Mouse (Mus musculus) heart, embryonic 14.5 days (tissue): ENCODE data around the gene Ndufs7. TPM values are rescaled to one million over a fixed set of nuclear protein-coding genes. Genes with fewer than 3 reads are reported as not detected.
A peak's percentile ranks its signal among the peaks of the same experiment; 100 is the strongest.

Source experiments
- ATAC-seq: fragments of 200-750 bp; cut with Nextera tagmentation; 2 replicates; pipeline ENCODE4 v1.8.0; 2017; ENCODE audit warnings: low read depth, moderate TSS enrichment; ENCODE audit not compliant: insufficient number of reproducible peaks, insufficient read depth, low FRiP score
- H3K27ac ChIP-seq, 2 experiments: fragments of 200-500 bp in 1 of 2; fragments of 300-500 bp in 1 of 2; sonication (generic) in 1 of 2; replicated peaks in 1 of 2; 2 replicates each; pipeline ENCODE4 v1.5.1; 2012 to 2014; ENCODE audit warnings: low read depth in 2 of 2, low read length in 2 of 2, control low read depth in 1 of 2, mild to moderate bottlenecking in 1 of 2, mixed read lengths in 1 of 2; ENCODE audit not compliant: control insufficient read depth in 1 of 2, insufficient read depth in 1 of 2
- H3K27me3 ChIP-seq: fragments of 300-500 bp; sonication (generic); 2 replicates; pipeline ENCODE4 v1.6.1; 2014; ENCODE audit warnings: mild to moderate bottlenecking, low read length, control low read depth; ENCODE audit not compliant: control insufficient read depth, insufficient read depth
- H3K36me3 ChIP-seq: fragments of 300-500 bp; sonication (generic); 2 replicates; pipeline ENCODE4 v1.6.1; 2014; ENCODE audit warnings: mild to moderate bottlenecking, control low read depth, low read length, mixed read lengths; ENCODE audit not compliant: control insufficient read depth, insufficient read depth
- H3K4me1 ChIP-seq, 2 experiments: fragments of 200-500 bp in 1 of 2; fragments of 300-500 bp in 1 of 2; sonication (generic) in 1 of 2; 2 replicates each; pipeline ENCODE4 v1.6.1; 2012 to 2014; ENCODE audit warnings: low read length in 2 of 2, control low read depth in 1 of 2, mixed read lengths in 1 of 2; ENCODE audit not compliant: control insufficient read depth in 2 of 2, insufficient read depth in 2 of 2
- H3K4me2 ChIP-seq: fragments of 300-500 bp; sonication (generic); 2 replicates; pipeline ENCODE4 v1.6.1; 2014; ENCODE audit warnings: mild to moderate bottlenecking, low read length
- H3K4me3 ChIP-seq, 2 experiments: fragments of 200-500 bp in 1 of 2; fragments of 300-500 bp in 1 of 2; sonication (generic) in 1 of 2; 2 replicates each; pipeline ENCODE4 v1.5.1; 2012 to 2014; ENCODE audit warnings: low read length in 2 of 2, mild to moderate bottlenecking in 2 of 2, control low read depth in 1 of 2, low read depth in 1 of 2, moderate library complexity in 1 of 2; ENCODE audit not compliant: control insufficient read depth in 1 of 2, insufficient read depth in 1 of 2
- H3K9ac ChIP-seq: fragments of 300-500 bp; sonication (generic); 2 replicates; pipeline ENCODE4 v1.6.1; 2014; ENCODE audit warnings: mild to moderate bottlenecking, low read length
- H3K9me3 ChIP-seq: fragments of 300-500 bp; sonication (generic); 2 replicates; pipeline ENCODE4 v1.6.1; 2016; ENCODE audit warnings: low read length, control low read depth; ENCODE audit not compliant: control insufficient read depth
- WGBS: fragments of 180-500 bp; shearing (Covaris S2); extraction: QIAGEN DNeasy Blood & Tissue Kit; methylation state at CpG from one replicate; pipeline ENCODE4 v1.1.7; 2014; 5-methylcytosine and 5-hydroxymethylcytosine counted together
- polyA plus RNA-seq: library from polyadenylated mRNA; unstranded; fragments of >200 nt; fragmentation: Nextera tagmentation; extraction: Ambion mirVana; gene quantifications from 2 replicates; pipeline ENCODE4 v1.2.1, GENCODE M21; 2014

The Ndufs7 gene
- polyA plus RNA-seq, 1 experiment from 2014 or later = 734 TPM

DNA sequence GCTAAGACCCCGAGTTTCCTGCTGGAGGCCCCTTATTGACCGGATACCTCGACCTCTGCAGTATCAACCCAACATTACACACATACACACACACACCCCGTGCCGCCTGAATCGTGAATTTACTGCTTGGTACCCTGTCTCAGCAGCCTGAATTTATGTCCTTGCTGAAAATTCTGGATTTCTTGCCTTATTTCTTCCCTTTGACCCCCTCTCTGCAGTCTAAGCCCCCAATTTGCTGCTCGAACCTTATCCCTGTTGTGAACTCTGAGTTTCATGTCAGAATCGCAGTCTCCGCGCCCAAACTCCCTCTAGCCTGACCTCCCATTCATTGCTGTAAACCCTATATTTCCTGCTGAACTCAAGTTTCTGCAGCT, 21.8 kb upstream of the Ndufs7 start:
- Histone ChIP-seq H3K9ac (peak overlapping the region; percentile 95), H3K9me3 (no peaks in the 10 kb centered on the region), H3K27ac (peak overlapping the region; percentile 57 to 90), H3K27me3 (no peaks in the 10 kb centered on the region), H3K4me2 (peak overlapping the region; percentile 98), H3K36me3 (peaks cover 38% of the 10 kb centered on the region), H3K4me3 (peak overlapping the region; percentile 75 to 85), H3K4me1 (peaks cover 13 to 26% of the 10 kb centered on the region in 2 experiments)
- 9% methylated on average over 10 of the region's 10 CpGs for WGBS
- no peak for ATAC-seq

DNA sequence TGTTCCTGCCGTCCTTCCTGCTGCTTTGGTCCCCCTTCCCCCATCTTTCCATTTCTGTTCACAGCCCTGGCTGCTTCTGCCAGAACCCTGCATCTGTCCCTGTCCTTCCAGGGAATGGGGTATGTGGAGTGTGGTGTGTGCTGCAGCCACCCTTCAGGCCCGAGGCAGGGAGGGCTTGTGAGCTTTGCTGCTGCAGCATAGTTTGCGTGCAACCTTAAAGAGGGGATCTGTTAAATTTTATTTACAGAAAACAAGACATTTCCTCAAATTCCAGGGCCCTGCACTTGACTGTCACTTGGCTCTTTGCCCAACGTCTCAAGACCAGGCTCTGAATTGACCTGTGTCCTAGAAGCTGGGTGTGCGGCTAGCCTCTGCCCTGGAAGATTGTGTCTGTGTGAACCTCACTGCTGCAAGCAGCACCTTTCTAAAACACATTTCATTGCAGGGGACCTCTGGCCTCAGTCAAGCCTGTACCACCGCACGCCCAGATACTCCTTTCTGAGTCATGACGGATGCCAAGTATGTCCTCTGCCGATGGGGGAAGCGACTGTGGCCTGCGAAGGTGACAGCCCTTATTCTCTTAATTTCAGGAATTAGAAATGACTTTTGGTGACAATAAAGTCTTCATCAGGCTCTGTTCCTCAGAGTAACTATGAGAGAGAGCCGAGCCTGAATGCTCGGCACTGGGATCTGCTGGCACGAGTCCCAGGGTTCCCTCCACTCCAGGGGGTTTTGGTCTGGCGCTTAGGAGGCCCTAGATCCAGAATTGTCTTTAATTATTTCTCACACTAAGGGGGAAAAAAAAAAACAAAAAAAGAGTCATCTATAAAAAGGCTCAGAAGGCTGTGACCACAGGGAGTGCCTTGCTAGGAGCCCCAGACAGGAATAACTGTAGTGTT, 20.8 kb upstream of the Ndufs7 start:
- peak overlapping the region; percentile 45 to 90; a peak in 3 of 4 replicates for H3K27ac ChIP-seq
- no peaks in the 10 kb centered on the region for H3K27me3 ChIP-seq
- peaks cover 48% of the 10 kb centered on the region for H3K36me3 ChIP-seq
- peak overlapping the region; percentile 75 to 85 for H3K4me3 ChIP-seq
- H3K4me2 ChIP-seq = peak overlapping the region; percentile 98
- no peak for ATAC-seq
- 41% methylated on average over 15 of the region's 15 CpGs for WGBS
- H3K4me1 ChIP-seq = peaks cover 13 to 26% of the 10 kb centered on the region in 2 experiments
- peak overlapping the region; percentile 95 for H3K9ac ChIP-seq
- no peaks in the 10 kb centered on the region for H3K9me3 ChIP-seq

DNA sequence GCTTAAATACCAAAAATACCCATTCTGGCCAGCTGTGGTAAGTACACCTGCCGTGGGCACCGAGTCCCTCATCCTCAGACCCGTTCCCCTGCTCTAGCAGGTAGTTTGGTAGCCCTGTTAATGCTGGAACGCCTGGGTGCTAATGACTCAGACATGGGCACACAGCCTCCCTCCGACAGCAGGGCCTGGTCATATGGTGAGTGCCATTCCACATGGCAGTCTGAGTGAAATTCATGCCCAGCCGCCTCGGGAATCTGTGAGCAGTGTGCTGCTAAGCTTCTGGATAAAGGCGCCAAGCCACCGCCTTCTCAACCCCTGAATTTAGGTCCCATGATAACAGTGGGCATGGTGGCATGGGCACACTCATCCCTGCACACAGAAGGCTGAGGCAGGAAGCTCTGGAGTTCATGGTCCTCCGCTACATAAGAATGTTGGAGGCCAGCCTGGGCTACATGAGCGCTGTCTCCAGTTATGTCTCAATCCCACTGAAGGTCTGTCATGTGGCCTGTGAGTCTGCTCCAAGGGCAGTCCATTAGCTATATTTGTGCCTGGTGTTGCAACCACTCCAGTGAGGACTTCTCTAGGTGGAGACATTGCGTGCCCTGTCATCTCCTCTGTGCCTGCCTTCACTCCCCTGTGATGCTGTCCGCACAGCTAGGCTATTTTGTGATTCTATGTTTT, 12.6 kb upstream of the Ndufs7 start:
- Histone ChIP-seq H3K4me3 (no peak overlapping the region), H3K4me1 (peaks cover 0 to 6% of the 10 kb centered on the region in 2 experiments; a peak in 1 of 4 replicates), H3K27ac (no peak overlapping the region), H3K4me2 (no peak overlapping the region), H3K36me3 (peaks cover 100% of the 10 kb centered on the region), H3K9ac (no peak overlapping the region), H3K9me3 (no peaks in the 10 kb centered on the region), H3K27me3 (no peaks in the 10 kb centered on the region)
- ATAC-seq = no peak
- WGBS = 93% methylated on average over 13 of the region's 13 CpGs

DNA sequence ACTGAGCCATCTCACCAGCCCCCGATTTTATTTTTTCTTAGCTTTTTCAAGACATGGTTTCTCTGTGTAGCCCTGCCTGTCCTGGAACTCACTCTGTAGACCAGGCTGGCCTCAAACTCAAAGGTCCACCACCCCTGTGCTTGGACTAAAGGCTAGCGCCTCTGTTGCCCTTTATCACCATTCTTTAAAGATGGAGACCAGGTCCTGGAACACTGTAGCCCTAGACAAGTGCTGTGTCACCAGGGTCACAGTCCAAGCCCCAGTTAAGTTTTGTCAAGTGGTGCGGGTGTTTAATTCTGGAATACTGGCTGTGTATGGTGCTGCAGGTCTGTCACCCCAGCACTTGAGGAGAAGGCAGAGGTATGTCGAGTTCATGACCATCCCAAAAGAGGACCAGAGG, 11.9 kb upstream of the Ndufs7 start:
- peaks cover 4 to 12% of the 10 kb centered on the region in 2 experiments for H3K4me1 ChIP-seq
- H3K4me2 ChIP-seq = no peak overlapping the region
- no peak overlapping the region for H3K9ac ChIP-seq
- H3K4me3 ChIP-seq = no peak overlapping the region
- H3K27ac ChIP-seq = no peak overlapping the region
- no peaks in the 10 kb centered on the region for H3K27me3 ChIP-seq
- peaks cover 100% of the 10 kb centered on the region for H3K36me3 ChIP-seq
- ATAC-seq = no peak
- 85% methylated on average over 4 of the region's 4 CpGs for WGBS
- H3K9me3 ChIP-seq = no peaks in the 10 kb centered on the region

DNA sequence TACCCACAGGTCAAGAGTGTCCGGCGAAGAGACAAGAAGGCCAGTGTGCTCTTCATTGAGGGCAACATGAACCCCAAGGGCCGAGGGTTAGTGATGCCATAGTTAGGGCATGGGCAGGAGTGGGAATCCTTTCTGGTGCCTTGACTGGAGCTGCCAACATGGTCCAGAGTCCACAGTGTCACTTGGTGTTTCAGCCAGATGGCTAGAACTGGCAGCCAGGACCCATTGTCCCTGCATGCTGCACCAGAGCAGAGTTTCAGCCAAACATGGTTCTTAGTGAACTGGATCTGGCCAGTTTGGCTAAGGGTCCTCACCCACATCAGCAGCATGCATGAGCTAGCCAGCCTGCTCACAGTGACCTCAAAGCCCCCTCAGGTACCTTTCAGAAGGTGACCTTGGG, 10.6 kb upstream of the Ndufs7 start:
- H3K4me3 ChIP-seq = no peak overlapping the region
- H3K9me3 ChIP-seq = no peaks in the 10 kb centered on the region
- ATAC-seq = no peak
- peaks cover 4 to 21% of the 10 kb centered on the region in 2 experiments for H3K4me1 ChIP-seq
- H3K9ac ChIP-seq = no peak overlapping the region
- H3K36me3 ChIP-seq = peaks cover 100% of the 10 kb centered on the region
- no peak overlapping the region for H3K4me2 ChIP-seq
- H3K27ac ChIP-seq = no peak overlapping the region
- 84% methylated on average over 3 of the region's 3 CpGs for WGBS
- H3K27me3 ChIP-seq = no peaks in the 10 kb centered on the region

DNA sequence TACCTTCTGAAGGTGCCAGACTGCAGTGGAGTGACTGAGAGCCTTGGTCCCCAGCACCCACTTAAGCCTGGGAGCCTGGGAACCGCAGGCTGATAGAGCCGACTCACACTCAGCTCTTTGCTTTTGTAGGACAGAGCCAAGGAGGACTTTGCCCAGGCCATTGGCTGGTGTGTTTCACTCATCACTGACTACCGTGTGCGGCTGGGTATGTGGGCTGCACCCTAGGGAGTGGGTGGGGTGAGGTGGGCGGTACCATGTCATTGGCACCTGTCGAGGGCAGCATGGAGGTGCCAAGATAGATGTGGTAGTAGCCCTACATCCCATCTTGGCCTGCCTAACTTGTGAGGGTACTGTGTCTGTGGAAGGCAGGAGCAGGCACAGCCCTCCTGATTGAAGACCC, 9.1 kb upstream of the Ndufs7 start:
- peaks cover 4 to 22% of the 10 kb centered on the region in 2 experiments for H3K4me1 ChIP-seq
- no peaks in the 10 kb centered on the region for H3K9me3 ChIP-seq
- 82% methylated on average over 6 of the region's 6 CpGs for WGBS
- no peak for ATAC-seq
- no peak overlapping the region for H3K27ac ChIP-seq
- H3K9ac ChIP-seq = no peak overlapping the region
- no peak overlapping the region for H3K4me3 ChIP-seq
- no peak overlapping the region for H3K4me2 ChIP-seq
- no peaks in the 10 kb centered on the region for H3K27me3 ChIP-seq
- peaks cover 99% of the 10 kb centered on the region for H3K36me3 ChIP-seq

DNA sequence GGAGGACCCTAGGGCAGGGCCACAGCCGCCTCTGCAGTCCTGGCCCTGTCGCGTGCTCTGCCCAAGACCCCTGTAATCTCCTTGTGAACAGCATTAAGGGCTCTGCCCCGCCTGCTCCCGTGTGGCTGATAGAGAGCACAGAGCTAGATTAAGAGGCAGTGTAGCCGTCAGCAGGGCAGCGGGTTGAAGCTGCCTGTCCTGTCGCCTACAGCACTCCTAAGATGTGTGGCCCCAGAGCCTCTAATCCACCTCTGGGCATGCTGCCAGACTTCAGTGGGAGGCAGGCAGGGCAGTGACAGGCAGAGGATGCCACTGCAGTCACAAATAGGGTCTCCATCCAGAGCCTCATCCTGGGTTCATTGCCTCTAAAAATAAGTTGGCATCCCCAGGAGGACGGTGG, 6.8 kb upstream of the Ndufs7 start:
- Histone ChIP-seq H3K4me3 (no peak overlapping the region), H3K4me1 (peaks cover 7 to 27% of the 10 kb centered on the region in 2 experiments), H3K27me3 (no peaks in the 10 kb centered on the region), H3K27ac (peak overlapping the region; percentile 73 to 87), H3K9ac (peak overlapping the region; percentile 38), H3K4me2 (no peak overlapping the region), H3K9me3 (no peaks in the 10 kb centered on the region), H3K36me3 (peaks cover 76% of the 10 kb centered on the region)
- WGBS = 15% methylated on average over 9 of the region's 9 CpGs
- ATAC-seq = peak; percentile 54
